Mouse (Mus musculus) mesoderm, embryonic 11.5 days (tissue): ENCODE data around the gene Olfr1357.
"Not testable (repeated sequence)": the region's sequence is repeated elsewhere in the genome, so short reads cannot be mapped to it uniquely, and the experiment has no call there.

Experiments used
- DNase-seq: peaks from one replicate; pipeline ENCODE4 v3.0.0-alpha.2; 2012; ENCODE audit warnings: low read depth, low spot score

The Olfr1357 gene

GRCm38 (mm10) chr10:78617974-78618373 lies at the start of gene Olfr1357:
Gene Olfr1357, minus strand, starts transcription at chr10:78618074.
- no peak for DNase-seq

GRCm38 (mm10) chr10:78666696-78667095 lies 48.8 kb upstream of the Olfr1357 start:
- not testable (repeated sequence) for DNase-seq

- no peak for DNase-seq
Observed at GRCm38 (mm10) chr10:78664546-78664945, 46.7 kb upstream of the Olfr1357 start.

GRCm38 (mm10) chr10:78661198-78661597 lies 43.3 kb upstream of the Olfr1357 start:
- DNase-seq: no peak

GRCm38 (mm10) chr10:78632311-78632710 lies 14.4 kb upstream of the Olfr1357 start:
- peak; percentile 55 for DNase-seq

- DNase-seq: no peak
Observed at GRCm38 (mm10) chr10:78630194-78630593, 12.3 kb upstream of the Olfr1357 start.

GRCm38 (mm10) chr10:78623143-78623542 lies 5.3 kb upstream of the Olfr1357 start:
- DNase-seq: not testable (repeated sequence)

- no peak for DNase-seq
Observed at GRCm38 (mm10) chr10:78607602-78608001, 10.3 kb downstream of the Olfr1357 start.

- DNase-seq: no peak
Observed at GRCm38 (mm10) chr10:78605080-78605479, 12.8 kb downstream of the Olfr1357 start.

GRCm38 (mm10) chr10:78599865-78600264 lies 18.0 kb downstream of the Olfr1357 start:
- DNase-seq: no peak

- DNase-seq: no peak
Observed at GRCm38 (mm10) chr10:78594566-78594965, 23.3 kb downstream of the Olfr1357 start.

- no peak for DNase-seq
Observed at GRCm38 (mm10) chr10:78594157-78594556, 23.7 kb downstream of the Olfr1357 start.

- no peak for DNase-seq
Observed at GRCm38 (mm10) chr10:78593736-78594135, 24.1 kb downstream of the Olfr1357 start.

- DNase-seq: no peak
Observed at GRCm38 (mm10) chr10:78592856-78593379, 25.0 kb downstream of the Olfr1357 start.

GRCm38 (mm10) chr10:78591406-78592328 lies 26.2 kb downstream of the Olfr1357 start, which contains the start of gene Syde1:
Gene Syde1, minus strand, starts transcription at chr10:78591964.
- DNase-seq: peak; percentile 66

GRCm38 (mm10) chr10:78590744-78591143 lies 27.1 kb downstream of the Olfr1357 start:
- no peak for DNase-seq

GRCm38 (mm10) chr10:78589901-78590300 lies 28.0 kb downstream of the Olfr1357 start:
- no peak for DNase-seq

GRCm38 (mm10) chr10:78589291-78589690 lies 28.6 kb downstream of the Olfr1357 start:
- no peak for DNase-seq

GRCm38 (mm10) chr10:78586026-78586425 lies 31.8 kb downstream of the Olfr1357 start:
- DNase-seq: no peak

- no peak for DNase-seq
Observed at GRCm38 (mm10) chr10:78585606-78586005, 32.3 kb downstream of the Olfr1357 start.

- no peak for DNase-seq
Observed at GRCm38 (mm10) chr10:78584996-78585395, 32.9 kb downstream of the Olfr1357 start.

- no peak for DNase-seq
Observed at GRCm38 (mm10) chr10:78583939-78584338, 33.9 kb downstream of the Olfr1357 start.

GRCm38 (mm10) chr10:78583347-78583746 lies 34.5 kb downstream of the Olfr1357 start:
- DNase-seq: no peak
